Mouse (Mus musculus): Measurements from ENCODE around the gene Abcc8.
"Not testable (repeated sequence)": the region's sequence is repeated elsewhere in the genome, so short reads cannot be mapped to it uniquely, and the experiment has no call there.

Gene Abcc8

DNA sequence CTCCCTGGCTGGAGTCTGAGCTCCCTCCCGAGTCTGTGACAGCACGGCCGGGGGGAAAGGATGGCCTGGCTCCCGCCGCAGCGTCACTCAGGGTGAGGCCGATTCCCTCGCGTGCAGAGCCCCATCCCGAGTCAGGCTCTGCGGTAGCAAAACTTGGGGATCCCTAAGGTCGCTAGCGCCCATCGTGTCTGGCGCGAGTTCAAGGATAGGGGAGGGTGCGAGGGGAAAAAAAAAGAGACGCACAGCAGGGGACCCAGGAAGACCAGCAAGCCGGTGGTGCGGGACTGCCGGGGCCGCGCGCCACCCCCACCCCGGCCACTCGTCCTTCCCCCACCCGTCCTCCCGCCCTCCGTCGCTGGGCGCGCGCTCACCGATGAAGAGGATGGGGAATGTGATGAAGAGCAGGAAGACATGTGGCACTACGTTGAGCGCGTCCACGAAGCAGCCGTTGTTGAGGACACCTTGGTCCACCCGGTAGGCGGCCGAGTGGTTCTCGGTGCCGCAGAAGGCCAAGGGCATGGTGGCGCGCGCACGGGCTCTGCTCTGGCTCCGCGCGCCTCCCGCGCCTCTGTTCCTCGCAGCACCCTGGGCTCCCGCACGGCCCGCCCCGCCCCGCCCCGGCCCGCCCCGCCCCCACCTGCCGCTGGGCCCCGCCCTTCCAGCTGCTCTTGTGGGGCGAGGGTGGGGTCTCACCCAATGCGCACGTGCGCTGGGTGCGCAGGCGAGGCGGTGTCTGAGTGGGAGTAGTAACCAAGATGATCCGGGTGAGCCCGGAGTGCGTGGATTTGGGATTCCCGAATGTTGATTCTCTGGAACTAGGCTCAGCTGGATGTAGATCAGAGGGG lies at the start of gene Abcc8:
Gene Abcc8, minus strand, starts transcription at position 603 of the 845 bp plus-strand sequence.
- in situ Hi-C loops (cut with MboI, MseI), result no loop called here

DNA sequence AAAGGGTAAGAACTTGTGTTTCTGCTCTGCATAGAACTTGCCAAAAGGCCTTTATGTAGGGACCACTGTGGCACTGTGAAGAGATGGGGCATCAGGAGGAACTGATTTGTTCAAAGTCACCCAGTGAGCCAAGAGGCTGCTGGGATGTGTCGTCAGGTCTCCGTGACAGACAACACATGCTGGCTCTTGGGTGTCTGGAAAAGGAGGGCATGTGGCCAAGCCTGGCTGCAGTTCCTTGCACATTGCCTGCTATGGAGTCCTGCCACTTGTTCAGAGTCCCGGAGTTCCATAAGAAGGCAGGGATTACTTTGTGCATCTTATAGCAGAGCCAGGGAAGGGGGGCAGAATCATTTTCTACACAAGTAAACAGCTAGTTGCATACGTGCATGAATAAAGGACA lies 47.1 kb upstream of the Abcc8 start:
- in situ Hi-C loops (cut with MboI, MseI), result no loop called here

DNA sequence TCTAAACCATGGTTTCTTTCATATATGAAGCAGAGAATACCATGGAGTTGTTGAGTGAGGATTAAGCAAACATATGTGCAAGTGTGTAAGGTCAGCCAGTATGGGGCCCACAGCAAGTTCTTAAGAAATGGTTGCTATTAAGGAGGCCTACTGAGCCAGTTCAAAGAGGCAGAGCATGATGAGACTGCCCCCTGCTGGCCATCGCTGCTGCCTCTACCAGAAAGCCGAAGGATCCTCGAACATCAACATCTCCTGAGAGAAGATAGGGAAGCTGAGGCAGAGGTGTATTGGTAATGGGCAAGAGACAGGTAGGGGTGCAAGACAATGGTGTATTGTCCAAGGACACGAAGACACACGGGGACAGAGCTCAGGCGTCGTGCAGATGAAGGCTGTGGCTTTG lies 46.4 kb upstream of the Abcc8 start:
- in situ Hi-C loops (cut with MboI, MseI), result no loop called here

DNA sequence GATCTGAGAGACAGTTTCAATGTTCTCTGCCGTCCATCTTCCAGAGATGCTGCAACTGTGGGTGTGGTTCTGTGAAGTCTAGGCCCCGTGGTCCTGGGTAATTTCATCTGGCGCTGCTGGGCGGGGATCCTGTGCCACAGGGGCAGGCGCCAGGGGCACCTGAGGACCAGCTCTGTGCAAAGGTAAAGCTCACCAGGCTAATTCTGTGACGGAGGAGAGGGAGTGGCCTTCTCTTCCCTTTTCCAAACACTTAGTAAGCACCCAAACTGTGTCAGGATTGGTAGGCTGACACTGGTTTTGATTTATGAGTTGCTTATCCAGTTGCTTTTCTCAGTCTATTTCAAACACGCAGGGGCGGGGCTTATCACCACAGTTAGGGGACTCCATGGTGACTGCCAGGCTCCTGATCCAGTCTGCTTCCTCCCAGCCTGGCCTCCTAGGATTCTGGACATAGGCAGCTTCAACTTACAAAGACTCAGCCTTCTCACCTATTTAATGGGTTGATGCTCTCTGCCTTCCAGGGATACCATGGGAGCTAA lies 40.8 kb upstream of the Abcc8 start:
- in situ Hi-C loops (cut with MboI, MseI), result loop anchor here (5.0 kb wide), 1 partner anchor 123 kb away; no protein-coding TSS in a partner anchor

DNA sequence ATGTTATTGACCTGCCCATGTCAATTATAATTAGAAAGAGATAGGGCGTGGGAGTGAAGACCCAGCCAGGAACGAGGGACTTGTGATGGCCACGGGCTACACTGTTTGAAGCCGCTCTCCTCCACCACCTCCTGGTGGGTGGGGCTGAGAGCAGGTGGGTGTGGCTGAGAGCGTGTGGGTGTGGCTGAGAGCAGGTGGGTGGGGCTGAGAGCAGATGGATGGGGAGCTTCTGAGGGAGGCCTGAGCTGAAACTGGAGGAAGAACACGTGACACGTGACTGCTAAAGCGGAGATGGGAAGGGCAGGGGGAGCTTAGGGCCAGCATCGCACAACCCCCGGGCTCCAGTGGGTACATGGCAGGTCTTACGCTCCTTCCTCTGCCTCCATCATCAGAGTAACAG lies 38.6 kb upstream of the Abcc8 start:
- in situ Hi-C loops (cut with MboI, MseI), result no loop called here

DNA sequence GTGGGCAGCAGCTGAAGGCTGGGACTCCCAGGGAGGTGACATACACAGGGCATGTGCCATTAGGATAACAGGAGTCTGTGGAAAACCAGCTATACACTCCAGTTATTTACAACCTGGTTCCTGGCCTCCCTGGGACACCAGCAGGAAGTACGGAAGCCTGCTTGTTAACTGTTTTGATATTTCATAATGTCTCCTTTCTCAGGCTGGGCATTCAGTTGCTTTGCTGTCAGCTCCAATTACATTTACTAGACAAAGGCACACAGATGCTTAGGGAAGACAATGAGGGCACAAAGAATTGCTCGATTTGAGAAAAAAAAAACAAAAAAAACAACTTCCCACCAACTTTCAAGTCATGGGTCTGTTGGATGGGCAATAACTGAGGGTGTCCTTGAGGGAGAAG lies 36.6 kb upstream of the Abcc8 start:
- in situ Hi-C loops (cut with MboI, MseI), result no loop called here

DNA sequence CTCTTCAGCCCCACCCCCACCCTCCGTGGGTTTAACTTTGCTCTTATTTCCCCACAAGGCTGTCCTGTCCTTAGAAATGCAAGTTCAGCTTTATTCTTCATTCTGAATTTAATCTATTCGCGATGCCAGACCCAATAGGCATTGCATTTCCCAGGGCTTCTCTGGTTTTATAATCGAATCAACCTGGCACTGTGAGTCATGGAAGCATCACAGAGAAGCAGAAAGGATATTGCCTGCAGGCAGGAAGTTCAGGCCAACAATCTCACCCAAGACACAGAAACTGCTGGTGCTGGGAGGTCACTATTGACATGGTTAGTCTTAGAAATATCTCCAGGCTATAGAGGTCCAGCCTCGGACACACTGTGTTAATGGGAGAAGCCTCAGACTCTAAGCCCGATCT lies 30.4 kb upstream of the Abcc8 start:
- in situ Hi-C loops (cut with MboI, MseI), result no loop called here

DNA sequence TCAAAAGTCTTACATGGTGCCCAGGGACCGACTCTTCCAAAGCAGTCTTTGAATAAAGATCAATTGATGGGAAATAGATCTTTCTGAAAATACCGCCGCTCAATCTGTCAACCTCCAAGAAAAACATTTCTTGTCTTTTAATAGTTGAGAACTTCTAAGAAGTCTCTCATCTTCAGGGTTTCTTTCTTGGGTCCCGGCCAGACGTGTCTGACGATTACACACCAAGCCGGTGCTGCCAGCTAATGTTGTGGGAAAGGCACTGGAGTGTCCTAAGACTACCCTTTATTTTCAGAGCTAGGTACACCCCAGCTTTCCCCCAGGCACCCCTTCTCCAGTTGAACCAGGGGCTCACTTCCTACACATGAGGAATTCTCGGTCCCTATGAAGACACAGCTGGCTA lies 28.3 kb upstream of the Abcc8 start:
- in situ Hi-C loops (cut with MboI, MseI), result no loop called here

DNA sequence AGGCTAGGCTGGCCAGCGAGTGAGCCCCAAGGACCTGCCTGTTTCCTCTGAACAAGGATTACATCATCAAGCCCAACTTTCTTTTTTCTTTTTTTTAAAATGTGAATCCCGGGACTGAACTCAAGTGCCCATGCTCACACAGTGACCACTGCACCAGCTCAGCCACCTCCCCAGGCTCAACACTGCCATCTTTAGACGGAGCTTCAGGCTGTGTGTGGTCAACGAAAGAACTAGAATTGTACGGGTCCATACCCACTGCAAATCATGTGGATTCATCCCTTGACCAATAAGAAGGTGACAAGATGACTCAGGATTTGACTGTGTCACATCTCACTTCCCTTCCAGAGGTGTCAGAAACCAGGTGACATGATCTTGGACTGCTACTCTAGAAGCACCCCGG lies 24.9 kb upstream of the Abcc8 start:
- in situ Hi-C loops (cut with MboI, MseI), result no loop called here

DNA sequence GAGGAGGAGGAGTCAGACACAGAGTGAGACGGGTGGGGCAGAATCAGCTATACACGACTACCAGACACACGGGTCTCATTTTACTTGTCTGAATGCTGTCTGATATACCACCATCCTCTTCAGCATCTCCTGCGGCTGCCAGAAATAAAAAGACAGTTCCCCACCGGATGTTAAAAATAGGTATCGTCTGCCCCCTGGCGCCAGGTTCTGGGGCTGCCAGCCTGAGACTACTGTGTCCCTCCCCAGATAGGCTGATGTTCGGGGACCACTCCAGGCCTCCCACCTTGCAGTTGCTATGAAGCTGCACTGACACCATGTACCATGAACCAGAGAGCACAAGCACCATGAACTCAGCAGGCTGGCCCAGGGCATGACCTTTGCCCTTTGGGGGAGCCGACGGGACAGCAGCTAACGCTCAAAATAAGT lies 24.2 kb upstream of the Abcc8 start:
- in situ Hi-C loops (cut with MboI, MseI), result no loop called here

DNA sequence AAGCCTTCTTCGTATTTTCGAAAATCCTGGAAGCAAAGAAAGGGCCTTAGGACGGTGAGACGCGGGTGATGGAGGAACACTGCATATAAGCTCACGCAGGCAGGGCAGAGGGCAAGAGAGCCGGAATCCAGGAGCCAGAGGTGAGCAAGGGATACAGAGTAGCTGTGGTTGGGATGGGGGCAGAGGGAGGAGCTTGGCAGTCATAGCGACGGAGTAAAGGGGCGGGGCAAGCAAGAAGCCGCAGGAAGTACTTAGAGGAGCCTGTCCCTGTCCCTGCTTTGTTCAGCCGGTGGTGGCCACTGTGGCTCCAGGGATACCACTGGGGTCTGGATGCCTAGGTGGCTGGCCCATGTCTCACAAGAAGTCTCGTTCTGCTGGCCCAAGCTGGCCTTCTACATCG lies 21.8 kb upstream of the Abcc8 start:
- in situ Hi-C loops (cut with MboI, MseI), result no loop called here

DNA sequence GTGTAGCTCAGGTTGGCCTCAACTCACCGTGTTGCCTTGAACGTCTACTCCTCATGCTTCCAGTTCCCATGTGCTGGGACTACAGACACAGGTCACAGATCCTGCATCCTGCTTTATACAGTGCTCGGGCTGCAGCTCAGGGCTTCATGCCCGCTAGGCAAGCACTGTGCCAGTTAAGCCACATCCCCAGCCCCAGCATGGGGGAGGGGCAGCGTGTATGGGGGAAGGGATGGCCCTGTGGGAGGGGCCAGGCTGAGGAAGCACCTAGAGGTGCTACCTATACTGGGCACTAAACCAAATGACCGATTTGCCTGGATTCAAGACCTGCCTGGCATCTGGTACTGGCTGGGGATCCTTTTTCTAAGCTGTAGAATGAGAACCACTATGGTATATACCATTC lies 20.2 kb upstream of the Abcc8 start:
- in situ Hi-C loops (cut with MboI, MseI), result no loop called here

DNA sequence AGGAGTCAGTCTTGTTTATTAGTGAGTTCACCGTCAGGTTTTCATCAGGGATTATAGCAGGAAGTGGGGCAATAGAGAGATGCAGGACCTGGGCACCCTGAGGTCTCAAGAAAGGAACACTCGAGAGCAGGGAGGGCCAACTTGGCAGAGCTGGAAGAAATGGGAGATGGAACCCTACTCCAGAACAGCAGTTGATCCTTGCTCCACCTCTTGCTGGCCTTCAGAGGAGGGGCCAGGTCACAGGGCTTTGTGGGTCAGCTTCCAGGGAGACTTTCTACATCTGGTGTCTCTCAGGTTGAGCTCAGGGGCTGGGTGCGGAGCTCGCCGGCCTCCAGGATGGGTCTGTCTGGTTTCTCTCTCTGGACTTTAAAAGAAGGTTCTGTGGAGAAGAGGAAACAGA lies 15.5 kb upstream of the Abcc8 start:
- in situ Hi-C loops (cut with MboI, MseI), result no loop called here

DNA sequence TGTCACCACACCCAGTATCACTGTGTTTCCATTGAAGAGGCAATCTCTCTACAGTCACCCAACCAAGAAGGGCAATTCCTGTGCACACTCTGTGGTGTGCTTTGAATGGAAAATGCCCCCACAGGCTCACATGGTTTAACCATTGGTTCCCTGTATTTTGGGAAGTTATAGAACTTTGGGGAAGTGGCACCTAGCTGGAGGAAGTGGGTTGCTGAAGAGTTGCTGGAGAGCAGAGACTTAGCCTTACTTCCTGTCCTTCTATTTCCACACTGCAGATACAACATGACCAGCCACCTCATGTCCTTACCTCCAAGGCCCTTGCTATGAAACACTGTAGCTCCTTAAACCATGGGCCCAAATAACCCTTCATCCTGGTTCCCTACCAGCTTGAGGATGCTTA lies 4.4 kb upstream of the Abcc8 start:
- in situ Hi-C loops (cut with MboI, MseI), result no loop called here

DNA sequence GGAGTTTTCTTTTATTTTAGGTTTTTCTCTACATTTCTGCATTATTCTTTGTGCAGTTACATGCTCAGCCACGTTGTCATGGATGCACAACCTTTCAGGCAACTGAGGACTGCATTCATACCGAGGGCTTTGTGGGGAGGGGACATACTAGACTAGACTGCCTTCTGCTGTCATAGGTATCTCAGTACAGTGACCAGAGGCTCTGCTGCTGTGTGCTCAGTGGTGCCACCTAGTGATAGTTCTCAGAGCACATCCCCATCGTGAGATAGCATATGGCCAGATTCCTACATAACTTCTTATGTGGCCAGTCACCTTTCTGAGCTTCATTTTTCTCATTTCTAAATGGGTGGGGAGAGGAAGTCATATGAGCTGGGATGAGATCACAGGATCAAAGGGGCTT lies 1.8 kb upstream of the Abcc8 start:
- in situ Hi-C loops (cut with MboI, MseI), result no loop called here

DNA sequence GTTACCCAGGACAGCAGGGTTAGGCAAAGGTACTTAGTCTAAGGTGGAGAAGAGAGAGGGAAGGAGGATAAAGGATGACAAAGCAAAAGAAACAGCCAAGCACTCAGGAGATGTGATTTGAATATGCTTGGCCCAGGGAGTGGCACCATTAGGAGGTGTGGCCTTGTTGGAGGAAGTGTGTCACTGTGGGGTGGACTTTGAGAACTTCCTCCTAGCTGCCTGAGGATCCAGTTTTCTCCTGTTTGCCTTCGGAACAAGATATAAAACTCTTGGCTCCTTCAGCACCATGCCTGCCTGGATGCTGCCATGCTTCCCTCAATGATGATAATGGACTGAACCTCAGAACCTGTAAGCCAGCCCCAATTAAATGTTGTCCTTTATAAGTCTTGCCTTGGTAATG lies 10.9 kb downstream of the Abcc8 start:
- in situ Hi-C loops (cut with MboI, MseI), result not testable (repeated sequence)

DNA sequence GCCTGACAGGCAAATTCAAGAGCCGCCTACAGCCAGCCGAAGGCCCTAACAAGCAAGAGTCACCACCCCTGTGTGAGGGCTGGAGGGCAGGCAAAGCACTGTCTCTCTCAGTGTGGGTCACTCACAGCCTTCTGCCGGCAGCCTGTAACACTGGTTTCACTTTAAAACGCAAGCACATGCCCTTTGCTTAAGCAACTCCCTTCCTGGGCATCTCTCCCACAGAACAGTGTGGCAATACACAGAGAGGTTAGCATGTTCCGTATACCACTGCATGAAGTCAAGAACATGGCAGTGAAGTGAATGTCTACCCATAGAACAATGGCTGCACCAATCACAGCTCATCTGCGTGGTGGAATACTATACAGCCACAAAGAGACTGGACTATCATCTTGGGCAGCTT lies 11.4 kb downstream of the Abcc8 start:
- in situ Hi-C loops (cut with MboI, MseI), result no loop called here

DNA sequence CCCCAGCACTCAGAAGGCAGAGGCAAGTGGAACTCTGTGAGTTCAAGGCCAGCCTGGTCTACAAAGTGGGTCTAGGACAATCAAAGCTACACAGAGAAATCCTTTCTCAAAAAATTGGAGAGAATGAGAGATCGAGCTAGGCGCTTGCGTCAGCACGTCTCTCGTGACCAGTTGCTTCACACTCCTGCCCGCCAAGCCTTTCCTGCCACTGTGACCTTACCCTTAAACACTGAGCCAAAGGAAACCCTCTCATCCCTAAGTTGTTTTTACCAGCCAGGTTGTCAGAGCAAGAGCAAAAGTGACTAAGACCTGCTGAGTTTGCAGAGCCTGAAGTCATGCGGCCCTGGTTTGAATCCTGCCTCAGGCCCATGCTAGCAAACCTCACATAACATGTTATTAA lies 11.9 kb downstream of the Abcc8 start:
- in situ Hi-C loops (cut with MboI, MseI), result no loop called here

DNA sequence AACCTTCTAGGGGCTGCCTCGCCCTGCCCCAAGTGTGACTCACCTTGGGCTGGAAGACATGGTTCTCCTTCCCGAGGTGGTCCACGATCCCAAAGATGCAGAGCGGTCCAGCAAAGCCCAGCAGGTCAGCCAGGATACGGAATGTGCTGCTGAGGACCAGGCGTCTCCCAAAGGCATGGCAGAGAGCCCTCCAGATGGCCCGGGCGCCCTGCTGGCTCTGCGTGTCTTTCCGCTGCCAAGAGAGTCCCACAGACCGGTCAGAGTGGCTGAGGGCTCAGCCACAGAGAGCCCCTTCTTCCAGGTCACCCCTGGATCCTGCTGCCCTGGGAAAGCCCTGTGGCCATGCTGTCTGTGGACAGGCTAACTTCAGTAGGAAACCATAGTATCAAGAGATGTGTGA lies 14.0 kb downstream of the Abcc8 start:
- in situ Hi-C loops (cut with MboI, MseI), result no loop called here

DNA sequence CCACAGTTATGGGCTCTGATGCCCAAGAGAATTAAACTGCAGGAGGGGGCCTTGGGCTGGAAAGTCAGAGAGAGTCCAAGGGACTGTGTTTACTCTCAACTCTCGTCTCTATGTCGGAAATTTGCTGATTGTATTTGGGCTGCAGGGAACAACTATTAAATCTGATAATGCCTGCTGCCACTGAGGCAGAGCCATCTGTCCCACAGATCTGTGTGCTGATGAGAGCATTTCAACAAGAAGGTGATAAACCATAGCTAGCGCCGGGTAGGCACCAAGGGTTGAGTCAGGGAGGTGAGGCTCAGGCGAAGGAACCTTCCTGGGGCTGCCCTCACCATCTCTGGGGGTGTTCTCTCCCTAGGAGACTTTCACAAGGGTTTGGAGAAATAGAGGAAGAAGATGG lies 17.1 kb downstream of the Abcc8 start:
- in situ Hi-C loops (cut with MboI, MseI), result no loop called here

DNA sequence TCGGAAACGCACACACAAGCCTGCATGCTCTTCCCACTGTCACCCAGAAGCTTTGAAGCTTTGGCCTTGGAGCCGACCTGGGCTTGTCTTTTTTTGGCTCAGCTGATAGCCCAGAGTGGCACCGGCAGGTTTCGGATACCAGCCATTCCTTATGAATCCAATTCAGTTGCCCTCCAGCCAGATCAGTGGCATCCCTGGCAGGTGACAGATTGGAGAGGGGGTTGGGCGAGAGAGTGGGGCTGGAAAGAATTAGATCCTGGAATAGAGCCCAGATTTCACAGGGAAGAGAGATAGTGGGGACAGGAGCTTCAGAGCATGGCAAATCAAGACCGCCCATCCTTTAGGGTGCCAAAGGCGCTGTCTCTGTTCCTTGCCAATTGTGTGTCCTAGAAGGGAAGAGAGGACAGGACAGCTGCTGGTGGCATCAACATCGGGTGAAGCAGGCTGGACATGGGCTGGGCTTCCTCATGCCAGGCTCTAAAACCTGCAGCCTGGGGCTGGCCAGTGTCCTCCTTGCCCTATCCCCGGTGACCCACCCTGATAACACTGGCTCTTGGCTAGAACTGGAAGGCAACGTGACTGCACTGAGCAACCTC lies 17.6 kb downstream of the Abcc8 start:
- in situ Hi-C loops (cut with MboI, MseI), result no loop called here

DNA sequence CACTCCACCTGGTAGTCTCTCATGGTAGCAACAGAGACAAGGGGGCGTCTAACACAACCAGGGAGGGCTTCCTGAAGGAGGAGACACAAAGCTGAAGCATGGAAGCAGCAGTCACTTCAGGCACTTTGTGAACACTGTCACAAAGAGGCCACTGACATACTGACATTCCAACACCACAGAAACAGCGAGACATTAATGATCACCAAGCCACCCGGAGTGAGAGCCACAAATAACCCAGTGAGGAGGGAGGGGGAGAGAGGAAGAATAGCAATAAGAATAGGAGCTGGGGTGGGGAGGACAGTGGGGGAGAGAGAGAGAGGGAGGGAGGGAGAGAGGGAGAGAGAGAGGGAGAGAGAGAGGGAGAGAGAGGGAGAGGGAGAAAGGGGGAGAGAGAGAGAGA lies 18.2 kb downstream of the Abcc8 start:
- in situ Hi-C loops (cut with MboI, MseI), result no loop called here

DNA sequence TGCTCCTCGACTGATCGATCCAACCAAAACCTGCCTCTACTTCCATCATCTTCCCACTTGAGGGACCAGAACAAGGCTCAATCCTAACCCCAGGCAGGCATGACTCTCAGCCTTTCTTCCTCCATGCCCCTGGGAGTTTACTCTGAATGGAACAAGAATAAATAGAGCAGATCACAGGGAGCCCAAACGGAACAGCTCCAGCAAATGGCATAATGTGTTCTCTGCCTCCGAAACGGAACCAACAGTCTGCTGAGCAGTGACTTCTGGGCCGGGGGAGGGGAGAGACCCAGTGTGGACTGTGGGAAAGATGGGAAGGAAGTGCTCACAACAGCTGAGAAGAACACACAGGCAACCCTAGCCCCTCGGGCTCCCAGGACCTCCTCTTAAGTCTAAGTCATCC lies 22.1 kb downstream of the Abcc8 start:
- in situ Hi-C loops (cut with MboI, MseI), result loop anchor here (5.0 kb wide), 1 partner anchor 580 kb away; no protein-coding TSS in a partner anchor
